Mouse (Mus musculus) kidney, adult 9 months (tissue): ENCODE data around the gene Alyref.
"Not testable (repeated sequence)": the region's sequence is repeated elsewhere in the genome, so short reads cannot be mapped to it uniquely, and the experiment has no call there.

Source experiments
- DNase-seq: peaks from one replicate; pipeline ENCODE4 v3.0.0; 2022

The Alyref gene

GRCm38 (mm10) chr11:120598990-120599549 lies 905 bp upstream of the Alyref start:
- DNase-seq: no peak

GRCm38 (mm10) chr11:120597240-120598235 lies 627 bp downstream of the Alyref start:
- no peak for DNase-seq

GRCm38 (mm10) chr11:120588531-120588930 lies 9.6 kb downstream of the Alyref start:
- no peak for DNase-seq

- DNase-seq: no peak
Observed at GRCm38 (mm10) chr11:120583937-120584336, 14.2 kb downstream of the Alyref start.

GRCm38 (mm10) chr11:120582982-120583293 lies 15.2 kb downstream of the Alyref start:
- DNase-seq: not testable (repeated sequence)

GRCm38 (mm10) chr11:120582268-120582981 lies 15.7 kb downstream of the Alyref start:
- DNase-seq: peak; percentile 71

- peak; percentile 86 for DNase-seq
Observed at GRCm38 (mm10) chr11:120581490-120582267, 16.5 kb downstream of the Alyref start, which contains the start of gene Arhgdia. Gene Arhgdia (minus strand): TSS chr11:120581624.

- DNase-seq: peak; percentile 46
Observed at GRCm38 (mm10) chr11:120580871-120581331, 17.3 kb downstream of the Alyref start.

GRCm38 (mm10) chr11:120580190-120580589 lies 18.0 kb downstream of the Alyref start:
- DNase-seq: peak; percentile 53

GRCm38 (mm10) chr11:120579316-120580107 lies 18.7 kb downstream of the Alyref start:
- DNase-seq: peak; percentile 77

- DNase-seq: peak; percentile 45
Observed at GRCm38 (mm10) chr11:120578694-120579243, 19.4 kb downstream of the Alyref start.

GRCm38 (mm10) chr11:120578024-120578693 lies 20.0 kb downstream of the Alyref start:
- DNase-seq: peak; percentile 74

- peak; percentile 85 for DNase-seq
Observed at GRCm38 (mm10) chr11:120577211-120578023, 20.7 kb downstream of the Alyref start.

- peak; percentile 93 for DNase-seq
Observed at GRCm38 (mm10) chr11:120576365-120576981, 21.7 kb downstream of the Alyref start.

GRCm38 (mm10) chr11:120575940-120576339 lies 22.2 kb downstream of the Alyref start:
- no peak for DNase-seq

GRCm38 (mm10) chr11:120575046-120575445 lies 23.1 kb downstream of the Alyref start:
- DNase-seq: no peak

- no peak for DNase-seq
Observed at GRCm38 (mm10) chr11:120574278-120574600, 23.9 kb downstream of the Alyref start.

GRCm38 (mm10) chr11:120573585-120574277 lies 24.4 kb downstream of the Alyref start:
- no peak for DNase-seq
